Mouse (Mus musculus) E14TG2a.4 (cell line): ENCODE results near the gene Ambp.

ENCODE experiments used
- CTCF ChIP-seq: conservative IDR thresholded peaks from 2 replicates; pipeline ENCODE4 v1.5.1; 2014; ENCODE audit warnings: low read length
- POU5F1 ChIP-seq: IDR thresholded peaks from 2 replicates; pipeline ENCODE4 v1.6.1; 2014; ENCODE audit warnings: low read length, borderline replicate concordance

GRCm38 (mm10) chr4:63171969-63172685, 17.5 kb upstream of the Ambp start, which contains the start of gene Kif12:
- TF ChIP-seq POU5F1 = no peak
- no peak for TF ChIP-seq CTCF
